In the genomic region with DNA sequence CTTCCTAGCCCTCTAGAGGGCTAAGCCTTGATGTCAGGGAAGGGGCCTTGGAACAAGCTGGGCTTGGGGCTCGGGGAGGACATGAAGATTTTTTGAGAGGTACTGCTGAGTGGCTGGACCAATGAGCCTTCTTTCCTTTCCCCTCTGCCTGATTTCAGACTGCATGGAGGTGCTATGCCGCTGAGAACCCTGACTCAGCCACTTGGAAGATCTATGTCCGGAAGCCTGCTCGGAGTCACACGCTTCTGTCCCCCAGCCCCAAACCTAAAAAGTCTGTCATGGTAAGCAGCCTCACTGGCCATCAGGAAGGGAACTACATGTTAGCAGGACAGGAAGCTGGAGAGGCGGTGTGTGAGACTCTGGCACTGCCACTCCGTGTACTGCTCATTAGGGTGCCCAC, we compare ENCODE assay signal across 20 mouse cellular contexts.
"Had no signal": no experiment of that assay in that cellular context is flagged by ENCODE, and none has a peak within 500 bp of the region (broad histone marks: within the 10 kb centered on the region; RNA-seq: fewer than 3 reads in every experiment).

No protein-coding gene starts in this region.

- H3K9me3 ChIP-seq: liver, embryonic 13.5 days; midbrain, embryonic 12.5 days; midbrain, embryonic 15.5 days; stomach, embryonic 15.5 days had no signal

- H3K27ac ChIP-seq: kidney, postnatal 0 days; left cerebral cortex, adult 2 months; liver, embryonic 13.5 days; midbrain, embryonic 12.5 days; midbrain, embryonic 15.5 days; stomach, embryonic 15.5 days had no signal

- DNase-seq: kidney, adult 2 months; kidney, postnatal 36 days; layer of hippocampus, postnatal 36 days; liver, embryonic 13.5 days; lung, adult 2 months; lung, postnatal 14 days; lung, postnatal 4 days; right cerebral cortex, adult 18-20 months; right cerebral cortex, postnatal 14 days; right cerebral cortex, postnatal 4 days; thymus, adult 2 months; thymus, postnatal 14 days; thymus, postnatal 4 days had no signal

- H3K4me2 ChIP-seq: liver, embryonic 13.5 days; midbrain, embryonic 12.5 days; midbrain, embryonic 15.5 days; stomach, embryonic 15.5 days had no signal

- H3K36me3 ChIP-seq: liver, embryonic 13.5 days; midbrain, embryonic 12.5 days; midbrain, embryonic 15.5 days; stomach, embryonic 15.5 days had no signal

- H3K4me3 ChIP-seq: left cerebral cortex, adult 2 months; liver, embryonic 13.5 days; midbrain, embryonic 12.5 days; midbrain, embryonic 15.5 days; myocyte; stomach, embryonic 15.5 days had no signal

- H3K4me1 ChIP-seq: liver, embryonic 13.5 days; stomach, embryonic 15.5 days had no signal

- H3K27me3 ChIP-seq: liver, embryonic 13.5 days; midbrain, embryonic 12.5 days; midbrain, embryonic 15.5 days; stomach, embryonic 15.5 days had no signal

- H3K9ac ChIP-seq: liver, embryonic 13.5 days; midbrain, embryonic 12.5 days; midbrain, embryonic 15.5 days; stomach, embryonic 15.5 days had no signal

- ATAC-seq: intestine, postnatal 0 days; midbrain, embryonic 15.5 days had no signal
